15 mouse cellular contexts compared by ENCODE assay signal in the genomic region with DNA sequence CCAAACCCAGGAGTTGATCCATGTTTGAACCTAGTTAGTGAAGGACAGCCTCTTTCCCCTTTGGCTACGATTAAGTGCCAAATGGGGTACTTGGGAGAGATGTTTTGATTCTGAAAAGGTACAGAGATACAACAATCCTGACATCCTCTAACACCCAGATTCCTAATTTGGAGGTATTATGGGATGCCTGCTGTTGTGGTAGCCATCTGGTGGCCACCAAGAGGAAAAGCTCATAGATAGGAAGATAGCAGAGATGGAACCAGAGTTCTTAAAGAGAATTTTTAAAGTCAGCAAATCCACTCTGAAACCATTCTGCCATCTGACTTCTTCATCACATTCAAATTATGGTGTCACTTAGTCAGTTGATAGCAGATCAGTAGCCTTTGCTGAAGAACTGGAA. TPM values are rescaled to one million over a fixed set of nuclear protein-coding genes. Genes with fewer than 3 reads are reported as not detected.
"Had no signal": no experiment of that assay in that cellular context is flagged by ENCODE, and none has a peak within 500 bp of the region (broad histone marks: within the 10 kb centered on the region; RNA-seq: fewer than 3 reads in every experiment).

No protein-coding gene starts in this region.

- DNase-seq: kidney, adult 8-10 months; kidney, postnatal 25 days; right cerebral cortex, adult 18-20 months; right cerebral cortex, postnatal 25 days; thymus, postnatal 4 days had no signal

- H3K27ac ChIP-seq: intestine, embryonic 15.5 days; limb, embryonic 10.5 days; liver, embryonic 15.5 days; macrophage; midbrain, embryonic 12.5 days had no signal

- H3K4me1 ChIP-seq: intestine, embryonic 15.5 days; liver, embryonic 15.5 days; megakaryocyte, embryonic 14.5 days had no signal

- H3K36me3 ChIP-seq: intestine, embryonic 15.5 days; limb, embryonic 10.5 days; liver, embryonic 15.5 days; midbrain, embryonic 12.5 days had no signal

- H3K9me3 ChIP-seq: intestine, embryonic 15.5 days; limb, embryonic 10.5 days; liver, embryonic 15.5 days; megakaryocyte, embryonic 14.5 days; midbrain, embryonic 12.5 days had no signal

- ATAC-seq: intestine, embryonic 15.5 days; midbrain, embryonic 16.5 days had no signal

- H3K4me2 ChIP-seq: intestine, embryonic 15.5 days; liver, embryonic 11.5 days; liver, embryonic 15.5 days; midbrain, embryonic 12.5 days had no signal

- H3K9ac ChIP-seq: intestine, embryonic 15.5 days; liver, embryonic 15.5 days; midbrain, embryonic 12.5 days had no signal

- H3K4me3 ChIP-seq: intestine, embryonic 15.5 days; limb, embryonic 10.5 days; liver, embryonic 15.5 days; megakaryocyte, embryonic 14.5 days; midbrain, embryonic 12.5 days had no signal

- H3K27me3 ChIP-seq: intestine, embryonic 15.5 days; liver, embryonic 15.5 days had no signal

RNA-seq across cellular contexts. Expression of a gene that starts 33.7 kb away (rescaled TPM):
- total RNA-seq: layer of hippocampus, postnatal 10 days had no signal
- polyA plus RNA-seq: liver, embryonic 11.5 days; liver, embryonic 15.5 days; macrophage; midbrain, embryonic 12.5 days; midbrain, embryonic 16.5 days; neural tube, embryonic 14.5 days had no signal
